Mouse (Mus musculus): ENCODE results near the gene Ecsit.

GRCm38 (mm10) chr9:22098993-22099696 is 13.9 kb upstream of the Ecsit start, which contains the start of gene Cnn1:
- TF ChIP-seq CTCF (IDR thresholded peaks at IDR 0.05; ENCODE audit: extremely low read depth, insufficient read length, insufficient replicate concordance, low read depth, low read length), result no peak
- TF ChIP-seq POLR2A (IDR thresholded peaks at IDR 0.05; ENCODE audit: low read depth, low read length), result peak; percentile 53; the same call in 1 of the 2 replicates

Data from small intestine, adult 2 months (tissue).